Mouse (Mus musculus) cerebellum, postnatal 25 days (tissue): ENCODE results near the gene Apoc2.
A peak's percentile ranks its signal among the peaks of the same experiment; 100 is the strongest.

Experiments used
- DNase-seq, 2 experiments: peaks; one replicate each; pipeline ENCODE4 v3.0.0; 2021; ENCODE audit warnings: mixed read lengths in 2 of 2

The Apoc2 gene

DNA sequence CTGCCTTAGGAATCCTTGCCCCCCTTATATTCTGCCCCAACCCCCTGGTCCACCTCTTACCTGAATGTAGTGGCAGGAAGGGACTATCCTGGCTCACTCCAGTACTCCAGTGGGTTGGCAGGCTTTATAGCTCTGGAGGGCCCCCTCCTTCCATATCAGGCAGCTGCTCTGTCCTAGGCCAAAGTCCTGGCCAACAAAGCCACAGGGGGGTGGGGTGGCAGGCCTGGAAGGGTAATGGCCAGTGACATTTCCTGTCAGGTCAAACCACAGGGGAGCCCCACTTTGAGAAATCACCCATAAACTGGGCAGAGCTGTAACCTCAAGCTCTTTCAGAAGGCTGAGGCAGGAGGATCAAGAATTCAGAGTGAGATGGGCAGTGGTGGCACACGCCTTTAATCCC is 1.1 kb downstream of the Apoc2 start:
- DNase-seq, result no peak

GRCm38 (mm10) chr7:19675824-19676223 is 1.9 kb downstream of the Apoc2 start:
- no peak for DNase-seq

- DNase-seq, result peak in 1 of 2 experiments; percentile 8
Observed at GRCm38 (mm10) chr7:19673083-19673699, 4.5 kb downstream of the Apoc2 start.

DNA sequence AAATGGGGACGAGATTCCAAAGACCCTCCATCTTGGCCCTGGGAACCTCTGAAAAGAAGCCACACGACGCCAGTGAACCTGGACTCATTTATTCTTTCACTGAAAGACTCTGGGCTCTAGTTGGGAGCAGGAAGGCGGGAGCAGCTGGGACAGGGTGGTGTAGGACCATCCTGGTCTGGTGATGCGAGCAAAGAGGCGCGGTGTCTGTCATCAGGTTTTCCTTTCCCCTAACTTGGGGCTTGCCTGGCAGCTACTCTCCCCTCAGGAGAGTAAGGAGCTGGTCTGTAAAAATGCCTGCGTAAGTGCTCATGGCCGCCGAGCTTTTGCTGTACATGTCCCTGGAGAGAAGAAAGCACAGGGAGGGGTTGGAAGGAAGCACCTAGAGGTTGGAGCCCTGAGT is 6.2 kb downstream of the Apoc2 start:
- no peak for DNase-seq

DNA sequence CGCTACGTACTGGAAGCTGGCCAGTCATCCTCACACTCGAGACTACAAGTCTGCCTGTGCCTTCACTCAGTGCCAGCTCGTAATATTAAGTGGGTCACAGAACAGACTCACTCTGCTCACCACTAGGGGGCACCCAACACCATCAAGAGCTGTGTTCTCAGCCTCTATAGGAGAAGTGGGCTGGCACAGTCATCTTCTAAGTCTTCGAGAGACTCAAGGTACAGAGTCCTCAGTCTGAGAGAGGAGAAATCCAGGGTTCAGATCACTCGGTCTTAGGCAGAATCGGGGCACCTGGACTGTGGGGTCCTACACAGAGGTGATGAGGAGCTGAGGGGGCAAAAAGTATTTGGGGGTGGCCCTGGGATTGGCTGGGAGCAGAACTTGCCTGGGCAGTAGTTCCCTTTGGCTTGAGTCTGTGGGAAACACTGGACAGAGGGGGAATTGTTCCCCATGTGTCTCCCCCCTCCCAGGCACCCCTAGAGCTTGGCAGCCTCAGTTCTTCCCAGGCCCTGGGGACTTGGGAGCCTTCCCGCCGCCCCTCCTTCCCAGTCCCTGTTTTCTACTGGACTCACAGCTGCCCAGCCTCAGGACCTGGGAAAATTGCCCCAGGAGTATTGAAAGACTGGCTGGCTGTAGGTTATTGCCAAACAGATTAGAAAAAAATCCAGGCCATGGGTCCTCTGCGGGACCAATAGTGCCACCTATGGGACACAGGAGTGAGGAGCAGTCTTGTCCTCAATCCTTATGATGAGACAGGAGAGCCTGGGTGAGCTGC is 8.6 kb downstream of the Apoc2 start:
- DNase-seq, result peak; percentile 89 to 96

DNA sequence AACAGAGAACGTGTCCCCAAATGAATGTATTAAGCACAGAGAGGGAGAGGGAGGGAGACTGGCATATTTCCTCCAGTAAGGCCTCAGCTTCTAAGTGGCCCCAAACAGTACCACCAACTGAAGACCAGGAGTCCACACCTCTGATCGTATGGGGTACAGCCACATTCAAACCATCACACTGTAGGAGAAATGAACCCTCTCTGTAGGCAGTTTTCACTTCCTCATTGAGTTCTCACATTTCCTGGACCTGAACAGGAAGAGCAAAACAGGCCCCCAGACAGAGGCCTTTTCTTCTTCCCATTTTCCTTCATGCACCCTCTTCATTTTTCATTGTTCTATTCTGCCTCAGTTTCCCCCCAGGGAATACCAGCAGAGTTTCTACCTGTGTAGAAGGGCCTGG is 10.3 kb downstream of the Apoc2 start:
- no peak for DNase-seq

- no peak for DNase-seq
Observed at GRCm38 (mm10) chr7:19666750-19667149, 11.0 kb downstream of the Apoc2 start.

GRCm38 (mm10) chr7:19664955-19665841 is 12.5 kb downstream of the Apoc2 start, which contains the start of gene Clptm1:
Gene Clptm1, minus strand, starts transcription at chr7:19665033.
- DNase-seq, result peak; percentile 98 to 99

- no peak for DNase-seq
Observed at GRCm38 (mm10) chr7:19664455-19664954, 13.2 kb downstream of the Apoc2 start.

DNA sequence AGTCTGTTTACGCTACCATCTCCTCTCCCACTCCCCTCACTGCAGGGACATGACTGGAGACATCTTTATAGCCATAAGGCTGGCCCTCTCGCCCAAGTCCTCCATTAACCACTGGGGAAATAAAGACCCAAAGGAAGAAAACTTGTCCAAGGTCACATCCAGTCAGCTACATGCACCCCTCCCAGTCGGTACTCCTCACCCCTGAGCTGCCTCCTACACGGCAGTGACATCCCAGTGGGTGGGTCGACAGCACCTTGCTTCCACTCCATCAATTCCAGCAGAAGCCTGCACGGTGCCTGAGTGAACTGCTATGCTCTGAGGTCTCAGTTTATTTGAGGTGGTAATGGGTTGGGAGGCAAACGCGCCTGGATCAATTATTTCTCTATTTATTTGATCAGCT is 13.8 kb downstream of the Apoc2 start:
- DNase-seq, result peak in 1 of 2 experiments; percentile 21

DNA sequence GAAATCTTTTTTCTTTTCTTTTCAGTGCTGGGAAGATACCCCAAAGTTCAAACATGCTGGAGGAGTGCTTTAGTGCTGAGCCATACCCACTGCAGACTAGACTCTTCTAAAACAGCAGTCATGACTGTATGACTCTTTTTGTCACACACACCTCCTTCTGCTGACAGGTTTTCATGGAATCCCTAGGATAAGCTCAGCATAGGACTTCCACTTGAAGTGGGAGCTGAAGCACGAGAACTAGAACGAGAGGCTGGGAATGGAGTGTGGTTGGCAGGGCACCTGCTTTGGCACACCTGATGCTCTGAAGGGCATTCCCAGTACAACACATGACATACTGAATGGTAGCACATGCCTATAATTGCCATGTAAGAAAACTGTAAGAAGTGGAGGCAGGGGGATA is 25.1 kb downstream of the Apoc2 start:
- DNase-seq, result no peak

DNA sequence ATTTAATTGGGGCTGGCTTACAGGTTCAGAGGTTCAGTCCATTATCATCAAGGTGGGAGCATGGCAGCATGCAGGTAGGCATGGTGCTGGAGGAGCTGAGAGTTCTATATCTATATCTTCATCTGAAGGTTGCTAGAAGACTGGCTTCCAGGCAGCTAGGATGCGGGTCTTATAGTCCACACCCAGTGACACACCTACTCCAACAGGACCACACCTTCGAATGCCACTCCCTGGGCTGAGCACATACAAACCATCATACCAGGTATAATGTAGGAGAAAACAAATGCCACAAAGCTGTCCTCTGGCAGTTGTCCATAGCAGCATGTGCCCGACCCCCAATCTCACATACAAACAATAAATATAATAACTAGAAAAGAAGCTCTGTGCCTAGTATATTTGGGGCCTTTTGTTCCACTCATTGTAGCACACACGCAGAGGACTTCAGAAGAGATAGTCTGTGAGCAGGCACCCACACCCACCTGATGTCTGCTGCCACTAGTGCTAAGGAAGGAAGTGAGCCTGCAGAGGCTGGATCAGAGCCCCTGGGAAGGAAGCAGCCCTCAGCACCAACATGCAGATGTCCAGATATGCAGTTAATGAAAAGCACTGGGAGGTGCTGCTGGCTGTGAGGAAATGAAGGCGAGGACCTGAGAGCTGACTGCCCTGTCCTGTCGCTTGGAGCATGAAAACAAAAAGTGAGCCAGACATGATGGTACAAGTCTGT is 26.5 kb downstream of the Apoc2 start:
- DNase-seq, result no peak

GRCm38 (mm10) chr7:19641223-19641622 is 36.5 kb downstream of the Apoc2 start:
- DNase-seq, result no peak

GRCm38 (mm10) chr7:19635074-19635827 is 42.5 kb downstream of the Apoc2 start:
- no peak for DNase-seq

GRCm38 (mm10) chr7:19634591-19634990 is 43.1 kb downstream of the Apoc2 start:
- DNase-seq, result no peak

DNA sequence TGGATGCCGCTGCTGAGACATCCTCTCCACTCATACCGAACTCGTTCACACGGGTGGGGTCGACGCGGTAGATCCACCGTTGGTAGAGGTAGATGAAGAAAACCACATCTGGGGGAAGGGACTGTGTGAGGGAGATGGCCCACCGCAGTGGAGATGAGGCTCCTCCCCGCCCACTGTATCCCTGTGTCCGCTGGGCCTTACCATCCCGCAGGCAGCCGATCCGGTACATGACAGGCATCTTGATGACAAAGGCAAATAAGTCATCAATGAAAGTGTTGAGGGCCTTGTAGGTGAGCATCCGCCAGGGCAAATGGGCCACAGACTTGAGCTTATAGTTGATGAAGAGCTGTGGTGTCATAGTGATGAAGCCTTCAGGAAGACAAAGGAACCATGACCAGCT is 43.9 kb downstream of the Apoc2 start:
- no peak for DNase-seq

DNA sequence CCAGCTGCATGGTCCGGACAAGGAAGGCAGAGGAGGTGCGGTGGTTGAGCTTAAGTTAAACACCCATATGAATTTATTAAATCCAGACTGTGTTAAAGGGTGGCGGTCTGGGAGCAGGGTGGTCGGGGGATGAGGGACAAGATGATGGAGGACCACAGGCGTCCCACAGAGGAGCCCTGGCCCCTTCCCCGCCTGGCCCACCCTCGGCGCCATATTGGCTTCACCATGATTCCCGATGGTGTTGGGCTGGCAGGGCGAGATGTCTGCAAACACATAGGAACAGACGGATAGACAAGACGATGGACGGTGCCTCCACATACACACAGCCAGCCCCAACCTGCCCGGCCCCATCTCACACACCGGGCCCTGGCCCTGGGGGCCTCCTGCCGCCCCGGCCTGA is 44.5 kb downstream of the Apoc2 start:
- no peak for DNase-seq

DNA sequence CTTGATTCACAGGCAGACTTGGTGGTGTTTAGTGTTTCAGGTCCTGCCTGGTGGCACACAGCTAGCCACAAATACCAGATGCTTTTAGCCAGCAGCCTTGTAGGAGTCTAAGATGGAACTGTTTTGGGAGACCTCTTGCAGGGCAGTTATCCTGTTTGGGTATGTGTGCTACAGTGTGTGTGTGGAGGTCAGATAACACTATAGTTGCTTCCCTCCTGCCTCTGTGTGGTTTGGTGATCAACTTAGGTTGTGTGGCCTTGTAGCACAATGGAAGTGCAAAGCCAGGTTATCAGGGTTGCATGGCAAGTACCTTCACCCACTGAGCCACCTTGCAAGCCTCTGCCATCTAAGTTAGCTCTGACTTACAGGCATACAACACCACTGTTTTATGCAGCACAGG is 45.0 kb downstream of the Apoc2 start:
- DNase-seq, result no peak

- no peak for DNase-seq
Observed at GRCm38 (mm10) chr7:19632275-19632674, 45.5 kb downstream of the Apoc2 start.

DNA sequence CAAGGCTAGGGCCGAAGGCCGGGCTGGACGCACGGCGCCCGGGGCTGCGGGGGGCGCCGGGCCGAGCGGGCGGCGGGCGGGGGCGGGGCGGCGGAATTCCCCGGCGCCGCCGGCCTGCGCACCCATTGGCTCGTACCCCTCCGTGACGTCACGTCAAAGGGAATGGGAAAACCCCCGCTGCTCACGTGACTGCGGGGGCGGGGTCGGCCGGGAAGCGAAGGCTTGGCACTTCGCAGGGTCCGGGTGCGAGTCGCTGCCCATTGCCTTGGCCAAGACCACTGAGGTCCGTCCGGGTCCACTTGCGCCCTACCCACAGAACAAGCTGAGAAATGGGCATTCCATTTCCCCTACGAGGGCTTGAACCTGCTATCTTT is 48.4 kb downstream of the Apoc2 start, which contains the start of gene Relb:
Relb (minus strand) TSS at position 78 of the 374 bp plus-strand sequence.
- DNase-seq, result peak; percentile 88 to 96

GRCm38 (mm10) chr7:19628536-19629360 is 49.0 kb downstream of the Apoc2 start:
- peak; percentile 79 to 88 for DNase-seq
